Mouse (Mus musculus) lung, postnatal 0 days (tissue): ENCODE measurements around the gene Akap2.
A peak's percentile ranks its signal among the peaks of the same experiment; 100 is the strongest.

Experiments
- CTCF ChIP-seq: IDR thresholded peaks from 2 replicates; pipeline ENCODE4 v1.5.1; 2016; ENCODE audit warnings: antibody characterized with exemption, mild to moderate bottlenecking
- EP300 ChIP-seq: IDR thresholded peaks from 2 replicates; pipeline ENCODE4 v1.6.1; 2016; ENCODE audit warnings: antibody characterized with exemption, mild to moderate bottlenecking, control low read depth

GRCm38 (mm10) chr4:57901210-57901609 lies 183.8 kb downstream of the Akap2 start:
- TF ChIP-seq CTCF (peak; percentile 86), EP300 (no peak)
